19 mouse cellular contexts compared by ENCODE assay signal in the genomic region with DNA sequence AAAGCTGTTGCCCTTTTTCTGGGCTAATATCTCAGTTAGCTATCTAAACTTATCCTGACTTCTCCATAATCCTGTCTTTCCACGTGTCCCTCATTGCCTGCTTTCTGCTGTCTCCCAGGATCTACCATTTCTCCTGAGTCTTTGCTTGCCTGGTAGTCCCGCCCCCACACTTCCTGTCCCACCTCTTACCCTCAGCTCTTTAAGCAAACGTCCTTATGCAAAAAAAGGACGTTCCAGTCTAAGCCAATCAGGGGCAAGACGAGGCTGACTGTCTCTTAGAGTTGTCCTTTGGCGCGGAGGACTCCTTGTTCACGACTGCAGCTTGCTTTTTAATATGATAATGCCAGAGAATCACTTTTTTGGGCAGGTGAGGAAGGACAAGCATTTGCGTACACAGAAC.
"Had no signal": no experiment of that assay in that cellular context is flagged by ENCODE, and none has a peak within 500 bp of the region (broad histone marks: within the 10 kb centered on the region; RNA-seq: fewer than 3 reads in every experiment).

No protein-coding gene starts in this region.

- H3K36me3 ChIP-seq: limb, embryonic 12.5 days; limb, embryonic 15.5 days; midbrain, embryonic 10.5 days; midbrain, embryonic 13.5 days had no signal

- H3K27me3 ChIP-seq: limb, embryonic 12.5 days; limb, embryonic 15.5 days; midbrain, embryonic 13.5 days had no signal

- H3K27ac ChIP-seq: limb, embryonic 12.5 days; limb, embryonic 15.5 days; liver, embryonic 14.5 days; midbrain, embryonic 10.5 days; midbrain, embryonic 13.5 days; stomach, postnatal 0 days had no signal

- ATAC-seq: liver, postnatal 0 days; lung, postnatal 0 days; midbrain, embryonic 13.5 days; midbrain, embryonic 16.5 days had no signal

- H3K4me1 ChIP-seq: limb, embryonic 12.5 days; limb, embryonic 15.5 days had no signal

- DNase-seq: kidney, adult 18-20 months; kidney, postnatal 10 days; kidney, postnatal 4 days; left cerebral cortex, postnatal 4 days; liver, postnatal 0 days; lung, embryonic 14.5 days; thymus, adult 18-20 months; thymus, postnatal 36 days had no signal

- H3K9ac ChIP-seq: limb, embryonic 12.5 days; limb, embryonic 15.5 days; liver, embryonic 14.5 days; liver, postnatal 0 days; lung, embryonic 14.5 days; midbrain, embryonic 13.5 days had no signal

- H3K9me3 ChIP-seq: limb, embryonic 12.5 days; limb, embryonic 15.5 days; midbrain, embryonic 10.5 days; midbrain, embryonic 13.5 days had no signal

- H3K4me3 ChIP-seq: limb, embryonic 12.5 days; limb, embryonic 15.5 days; megakaryocyte, embryonic 14.5 days; midbrain, embryonic 10.5 days; midbrain, embryonic 13.5 days; myocyte had no signal

- H3K4me2 ChIP-seq: limb, embryonic 12.5 days; limb, embryonic 15.5 days; liver, embryonic 11.5 days; lung, embryonic 14.5 days; midbrain, embryonic 13.5 days had no signal
